8 mouse cellular contexts compared by ENCODE assay signal in genomic region chr13:54303071-54303924, GRCm38 (mm10).
A peak's percentile ranks its signal among the peaks of the same experiment; 100 is the strongest.
DNase-seq lines count a peak whose midpoint lies in the region; ATAC-seq and TF ChIP-seq lines count a peak whose summit lies in the region.

No protein-coding gene starts in this region.

- peak; percentile 80 for TF ChIP-seq POLR2A in heart, adult 2 months (IDR thresholded peaks at IDR 0.05; ENCODE audit: insufficient read depth, low read depth, low read length)
- TF ChIP-seq POLR2A in kidney, adult 2 months (IDR thresholded peaks at IDR 0.05; ENCODE audit: low read depth, low read length) = no peak

- peak; percentile 80 for DNase-seq in layer of hippocampus, adult 11-12 months (ENCODE audit: low spot score)
- no peak for DNase-seq in layer of hippocampus, adult 9-10 months (ENCODE audit: low spot score)
- DNase-seq in embryonic facial prominence, embryonic 11.5 days (ENCODE audit: low spot score) = peak; percentile 89
- DNase-seq in heart, adult 2 months = peak; percentile 81 to 88
- peak; percentile 96 for DNase-seq in kidney, adult 2 months

- WGBS in embryonic facial prominence, embryonic 11.5 days = under 1% methylated on average over 54 of the region's 54 CpGs
- 2% methylated on average over 51 of the region's 54 CpGs for WGBS in heart, adult 2 months
- WGBS in kidney, adult 2 months = under 1% methylated on average over 54 of the region's 54 CpGs
- WGBS in limb, embryonic 12.5 days = under 1% methylated on average over 54 of the region's 54 CpGs
- 0% methylated on average over 49 of the region's 54 CpGs for whole genome bisulfite sequencing in midbrain, embryonic 16.5 days
- WGBS in stomach, embryonic 14.5 days = under 1% methylated on average over 46 of the region's 54 CpGs

- H3K4me2 ChIP-seq in embryonic facial prominence, embryonic 11.5 days (ENCODE audit: low read depth, low read length) = peak overlapping the region; percentile 98
- H3K4me2 ChIP-seq in limb, embryonic 12.5 days = peak overlapping the region; percentile 93
- H3K4me2 ChIP-seq in midbrain, embryonic 16.5 days (ENCODE audit: low read length) = peak overlapping the region; percentile 96
- peak overlapping the region; percentile 88 for H3K4me2 ChIP-seq in stomach, embryonic 14.5 days (replicated peaks; ENCODE audit: low read depth, low read length)

- no peak for TF ChIP-seq EP300 in heart, adult 2 months (IDR thresholded peaks at IDR 0.05; ENCODE audit: insufficient read depth, low read depth, low read length)

- ATAC-seq in embryonic facial prominence, embryonic 11.5 days (replicated peaks; ENCODE audit: insufficient number of reproducible peaks, low FRiP score, low TSS enrichment, low read depth) = peak; percentile 78
- ATAC-seq in limb, embryonic 12.5 days (ENCODE audit: insufficient number of reproducible peaks, insufficient read depth, low FRiP score, low TSS enrichment, low read depth) = peak; percentile 80
- peak; percentile 80 for ATAC-seq in midbrain, embryonic 16.5 days
- ATAC-seq in stomach, embryonic 14.5 days (ENCODE audit: insufficient number of reproducible peaks, insufficient read depth, low FRiP score, low read depth) = peak; percentile 84

- H3K9ac ChIP-seq in embryonic facial prominence, embryonic 11.5 days (replicated peaks; ENCODE audit: low read length) = peak overlapping the region; percentile 99
- peak overlapping the region; percentile 89 for H3K9ac ChIP-seq in heart, adult 2 months (ENCODE audit: low read depth, low read length)
- H3K9ac ChIP-seq in limb, embryonic 12.5 days (replicated peaks) = peak overlapping the region; percentile 87
- peak overlapping the region; percentile 86 for H3K9ac ChIP-seq in midbrain, embryonic 16.5 days (ENCODE audit: low read depth, low read length)
- peak overlapping the region; percentile 95 for H3K9ac ChIP-seq in stomach, embryonic 14.5 days (replicated peaks; ENCODE audit: low read depth, low read length)

- peaks cover 2% of the 10 kb centered on the region; the same call in 1 of the 2 replicates for H3K4me1 ChIP-seq in embryonic facial prominence, embryonic 11.5 days (ENCODE audit: control insufficient read depth, insufficient read depth, low read length)
- H3K4me1 ChIP-seq in heart, adult 2 months (ENCODE audit: control insufficient read depth, insufficient read depth, low read length) = peaks cover 3% of the 10 kb centered on the region; the same call in 1 of the 2 replicates
- peaks cover 10% of the 10 kb centered on the region for H3K4me1 ChIP-seq in kidney, adult 2 months (ENCODE audit: control insufficient read depth, insufficient read depth, low read length)
- H3K4me1 ChIP-seq in limb, embryonic 12.5 days (replicated peaks) = peaks cover 22% of the 10 kb centered on the region
- peaks cover 29% of the 10 kb centered on the region for H3K4me1 ChIP-seq in midbrain, embryonic 16.5 days (ENCODE audit: control insufficient read depth, insufficient read depth, low read length)
- peaks cover 15% of the 10 kb centered on the region; the same call in 1 of the 2 replicates for H3K4me1 ChIP-seq in stomach, embryonic 14.5 days (ENCODE audit: control insufficient read depth, insufficient read depth, low read length)

- no peaks in the 10 kb centered on the region for H3K9me3 ChIP-seq in embryonic facial prominence, embryonic 11.5 days (replicated peaks; ENCODE audit: control insufficient read depth, low read length)
- no peaks in the 10 kb centered on the region for H3K9me3 ChIP-seq in limb, embryonic 12.5 days
- no peaks in the 10 kb centered on the region for H3K9me3 ChIP-seq in midbrain, embryonic 16.5 days (replicated peaks; ENCODE audit: control insufficient read depth, low read length, poor library complexity, severe bottlenecking)
- H3K9me3 ChIP-seq in stomach, embryonic 14.5 days (ENCODE audit: control insufficient read depth, low read depth, low read length) = no peaks in the 10 kb centered on the region

- intact Hi-C loops in heart, adult 2 months (cut with DNase I) = loop anchor here (2.0 to 5.0 kb wide), 2 partner anchors 20 to 164 kb away; partner anchors contain the start of gene Thoc3

- peak overlapping the region; percentile 100 for H3K27ac ChIP-seq in embryonic facial prominence, embryonic 11.5 days (replicated peaks; ENCODE audit: low read depth, low read length)
- peak overlapping the region; percentile 95 for H3K27ac ChIP-seq in heart, adult 2 months
- H3K27ac ChIP-seq in kidney, adult 2 months (ENCODE audit: insufficient read depth, low read depth, low read length) = peak overlapping the region; percentile 96
- H3K27ac ChIP-seq in limb, embryonic 12.5 days = peak overlapping the region; percentile 98
- H3K27ac ChIP-seq in midbrain, embryonic 16.5 days (ENCODE audit: low read length) = peak overlapping the region; percentile 99
- H3K27ac ChIP-seq in stomach, embryonic 14.5 days (ENCODE audit: low read length) = peak overlapping the region; percentile 100

- no peaks in the 10 kb centered on the region for H3K79me2 ChIP-seq in heart, adult 2 months (replicated peaks; ENCODE audit: control insufficient read depth, insufficient read depth, low read length)

- H3K36me3 ChIP-seq in embryonic facial prominence, embryonic 11.5 days (replicated peaks; ENCODE audit: control insufficient read depth, insufficient read depth, low read depth, low read length) = no peaks in the 10 kb centered on the region
- H3K36me3 ChIP-seq in heart, adult 2 months (ENCODE audit: control insufficient read depth, insufficient read depth, low read length) = no peaks in the 10 kb centered on the region
- no peaks in the 10 kb centered on the region for H3K36me3 ChIP-seq in kidney, adult 2 months (ENCODE audit: control insufficient read depth, insufficient read depth, low read length)
- H3K36me3 ChIP-seq in limb, embryonic 12.5 days = no peaks in the 10 kb centered on the region
- no peaks in the 10 kb centered on the region for H3K36me3 ChIP-seq in midbrain, embryonic 16.5 days (ENCODE audit: control insufficient read depth, insufficient read depth, low read length)
- no peaks in the 10 kb centered on the region for H3K36me3 ChIP-seq in stomach, embryonic 14.5 days (ENCODE audit: control insufficient read depth, insufficient read depth, low read length)

- H3K27me3 ChIP-seq in embryonic facial prominence, embryonic 11.5 days (ENCODE audit: control insufficient read depth, insufficient read depth, low read length) = no peaks in the 10 kb centered on the region
- no peaks in the 10 kb centered on the region for H3K27me3 ChIP-seq in heart, adult 2 months (ENCODE audit: control insufficient read depth, insufficient read depth, low read length)
- no peaks in the 10 kb centered on the region for H3K27me3 ChIP-seq in kidney, adult 2 months (replicated peaks; ENCODE audit: control insufficient read depth, insufficient read depth, low read length)
- peaks cover 9% of the 10 kb centered on the region; the same call in 1 of the 2 replicates for H3K27me3 ChIP-seq in limb, embryonic 12.5 days
- no peaks in the 10 kb centered on the region for H3K27me3 ChIP-seq in midbrain, embryonic 16.5 days (ENCODE audit: control insufficient read depth, insufficient read depth, low read depth, low read length)
- no peaks in the 10 kb centered on the region for H3K27me3 ChIP-seq in stomach, embryonic 14.5 days (ENCODE audit: control insufficient read depth, insufficient read depth, low read length)

- peak overlapping the region; percentile 83 for H3K4me3 ChIP-seq in embryonic facial prominence, embryonic 11.5 days (ENCODE audit: low read depth, low read length)
- H3K4me3 ChIP-seq in heart, adult 2 months = peak overlapping the region; percentile 77
- H3K4me3 ChIP-seq in kidney, adult 2 months (ENCODE audit: insufficient read depth, low read depth, low read length) = peak overlapping the region; percentile 67
- peak overlapping the region; percentile 59 for H3K4me3 ChIP-seq in limb, embryonic 12.5 days (replicated peaks)
- peak overlapping the region; percentile 76 for H3K4me3 ChIP-seq in midbrain, embryonic 16.5 days (ENCODE audit: low read depth, low read length)
- peak overlapping the region; percentile 82 for H3K4me3 ChIP-seq in stomach, embryonic 14.5 days (ENCODE audit: low read depth, low read length)

- TF ChIP-seq CTCF in heart, adult 2 months (IDR thresholded peaks at IDR 0.05) = 0 out of 2 replicates have a peak, but pooled peaks have one; percentile 7
- no peak for TF ChIP-seq CTCF in kidney, adult 2 months (conservative IDR thresholded peaks at IDR 0.05; ENCODE audit: insufficient read depth, insufficient read length, low read depth, low read length)
